Mouse (Mus musculus): ENCODE measurements around the gene Tmem121b. TPM values are rescaled to one million over a fixed set of nuclear protein-coding genes. Genes with fewer than 3 reads are reported as not detected.

Gene Tmem121b
- polyA plus RNA-seq, 1 experiment from 2014 or later, result 0.85 TPM

DNA sequence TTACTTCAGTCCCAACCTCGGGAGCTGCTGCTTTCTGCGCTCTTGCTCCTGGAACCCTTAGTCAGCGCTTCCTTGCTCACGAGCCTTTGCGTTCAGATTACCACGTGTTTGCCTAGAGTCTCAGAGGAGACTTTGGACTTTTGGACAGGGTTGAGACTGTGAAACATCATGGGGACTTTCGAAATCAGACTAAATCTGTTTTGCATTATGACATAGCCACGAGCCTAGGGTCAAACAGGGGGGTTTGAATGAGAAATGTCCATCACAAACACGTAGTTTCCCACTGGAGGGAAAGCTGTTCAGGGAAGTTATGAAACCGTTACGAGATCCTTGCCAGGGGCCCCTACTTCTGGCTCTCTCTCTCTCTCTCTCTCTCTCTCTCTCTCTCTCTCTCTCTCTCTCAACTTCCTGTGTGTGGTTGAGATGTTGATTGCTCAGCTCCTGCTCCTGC is 39.0 kb downstream of the Tmem121b start:
- no peak for ATAC-seq (ENCODE audit: insufficient read depth, low FRiP score, low TSS enrichment)
- 67% methylated on average over 11 of the region's 11 CpGs for WGBS
- no peaks in the 10 kb centered on the region for H3K9me3 ChIP-seq (ENCODE audit: control insufficient read depth, low read length)

DNA sequence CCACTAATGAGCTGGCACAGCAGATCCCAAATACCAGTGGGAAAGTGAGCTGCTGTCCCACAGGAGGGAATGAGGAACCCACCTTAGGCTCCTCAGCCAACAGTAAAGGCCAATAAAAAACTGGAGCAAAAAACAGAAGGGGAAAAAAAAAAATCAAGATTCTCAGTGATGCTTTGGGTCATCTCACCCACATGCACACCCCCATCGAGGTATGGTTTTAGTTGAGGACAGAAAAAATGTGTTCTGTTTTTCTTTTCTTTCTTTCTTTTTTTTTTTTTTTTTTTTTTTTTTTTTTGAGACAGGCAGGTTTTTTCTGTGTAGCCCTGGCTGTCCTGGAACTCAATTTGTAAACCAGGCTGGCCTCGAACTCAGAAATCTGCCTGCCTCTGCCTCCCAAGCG is 40.1 kb downstream of the Tmem121b start:
- Histone ChIP-seq H3K4me3 (ENCODE audit: low read depth, low read length) (no peak overlapping the region), H3K4me2 (ENCODE audit: low read depth) (no peak overlapping the region), H3K9ac (ENCODE audit: low read length) (no peak overlapping the region), H3K9me3 (ENCODE audit: control insufficient read depth, low read length) (no peaks in the 10 kb centered on the region), H3K27ac (ENCODE audit: low read depth, low read length) (no peak overlapping the region), H3K36me3 (ENCODE audit: control insufficient read depth, insufficient read depth, low read length) (no peaks in the 10 kb centered on the region), H3K27me3 (ENCODE audit: control insufficient read depth, insufficient read depth, low read length) (no peaks in the 10 kb centered on the region), H3K4me1 (ENCODE audit: control insufficient read depth, insufficient read depth, low read length) (no peaks in the 10 kb centered on the region)
- 92% methylated on average over 3 of the region's 3 CpGs for WGBS
- ATAC-seq (ENCODE audit: insufficient read depth, low FRiP score, low TSS enrichment) (no peak), DNase-seq (ENCODE audit: low spot score) (no peak)

More for the DNA sequence above, 39.0 kb downstream of the Tmem121b start:
- no peak for DNase-seq (ENCODE audit: low spot score)
- no peak overlapping the region for H3K4me3 ChIP-seq (ENCODE audit: low read depth, low read length)
- no peaks in the 10 kb centered on the region for H3K27me3 ChIP-seq (ENCODE audit: control insufficient read depth, insufficient read depth, low read length)
- no peak overlapping the region for H3K27ac ChIP-seq (ENCODE audit: low read depth, low read length)
- no peak overlapping the region for H3K9ac ChIP-seq (ENCODE audit: low read length)
- no peak overlapping the region for H3K4me2 ChIP-seq (ENCODE audit: low read depth)
- no peaks in the 10 kb centered on the region for H3K4me1 ChIP-seq (ENCODE audit: control insufficient read depth, insufficient read depth, low read length)
- no peaks in the 10 kb centered on the region for H3K36me3 ChIP-seq (ENCODE audit: control insufficient read depth, insufficient read depth, low read length)

DNA sequence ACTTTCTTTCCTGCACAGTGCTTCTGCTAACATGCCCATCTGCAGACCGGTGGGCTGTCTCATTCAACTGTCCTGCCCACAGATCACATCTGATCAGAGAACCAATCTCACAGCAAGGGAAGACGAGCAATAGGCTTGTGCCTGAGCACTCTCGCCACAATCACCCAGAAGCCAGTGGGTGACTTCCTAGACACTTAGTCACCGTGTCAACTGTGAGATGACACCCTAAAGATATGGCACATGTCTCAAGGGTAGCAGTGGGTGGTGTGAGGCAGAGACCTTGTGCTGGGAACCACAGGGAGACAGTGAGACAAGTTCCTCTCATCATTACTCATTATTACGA is 40.5 kb downstream of the Tmem121b start:
- H3K27ac ChIP-seq (ENCODE audit: low read depth, low read length), result no peak overlapping the region
- no peaks in the 10 kb centered on the region for H3K27me3 ChIP-seq (ENCODE audit: control insufficient read depth, insufficient read depth, low read length)
- no peak overlapping the region for H3K4me2 ChIP-seq (ENCODE audit: low read depth)
- no peaks in the 10 kb centered on the region for H3K4me1 ChIP-seq (ENCODE audit: control insufficient read depth, insufficient read depth, low read length)
- 87% methylated on average over 5 of the region's 5 CpGs for WGBS
- no peaks in the 10 kb centered on the region for H3K9me3 ChIP-seq (ENCODE audit: control insufficient read depth, low read length)
- no peaks in the 10 kb centered on the region for H3K36me3 ChIP-seq (ENCODE audit: control insufficient read depth, insufficient read depth, low read length)
- no peak overlapping the region for H3K9ac ChIP-seq (ENCODE audit: low read length)
- DNase-seq (ENCODE audit: low spot score) (no peak), ATAC-seq (ENCODE audit: insufficient read depth, low FRiP score, low TSS enrichment) (no peak)
- H3K4me3 ChIP-seq (ENCODE audit: low read depth, low read length), result no peak overlapping the region

DNA sequence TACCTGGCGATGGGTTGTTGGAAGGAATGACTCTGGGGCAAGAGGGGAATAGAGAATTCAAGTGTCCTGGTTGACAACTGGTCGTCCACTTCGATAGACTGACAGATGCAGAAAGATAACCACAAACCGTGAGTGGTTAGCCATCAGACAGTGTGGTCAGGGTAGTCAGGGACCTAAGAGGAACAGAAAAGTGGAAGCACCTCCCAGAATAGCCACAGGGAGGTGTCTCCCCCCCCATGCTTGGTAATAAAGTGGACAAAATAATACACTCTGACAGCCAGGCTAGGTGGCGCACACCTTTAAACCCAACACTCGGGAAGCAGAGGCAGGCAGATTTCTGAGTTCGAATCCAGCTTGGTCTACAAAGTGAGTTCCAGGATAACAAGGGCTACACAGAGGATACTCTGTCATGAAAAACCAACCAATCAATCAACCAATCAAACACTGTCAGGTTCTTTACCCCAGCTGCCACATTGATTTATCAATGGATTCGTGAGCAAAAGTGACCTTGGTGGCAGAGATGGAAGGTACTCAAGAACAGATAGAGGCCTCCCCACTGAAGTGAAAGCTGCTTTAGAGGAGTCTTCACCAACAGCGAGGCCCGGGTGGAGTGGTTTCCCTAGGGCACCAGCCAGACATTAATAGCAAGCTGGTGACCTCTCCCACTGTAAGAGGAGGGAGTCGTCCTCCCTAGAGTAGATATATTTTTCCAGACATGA is 41.1 kb downstream of the Tmem121b start:
- DNase-seq (ENCODE audit: low spot score) (no peak), ATAC-seq (ENCODE audit: insufficient read depth, low FRiP score, low TSS enrichment) (no peak)
- H3K27me3 ChIP-seq (ENCODE audit: control insufficient read depth, insufficient read depth, low read length), result no peaks in the 10 kb centered on the region
- no peak overlapping the region for H3K27ac ChIP-seq (ENCODE audit: low read depth, low read length)
- no peak overlapping the region for H3K4me3 ChIP-seq (ENCODE audit: low read depth, low read length)
- 87% methylated on average over 11 of the region's 11 CpGs for WGBS
- H3K4me2 ChIP-seq (ENCODE audit: low read depth), result no peak overlapping the region
- H3K36me3 ChIP-seq (ENCODE audit: control insufficient read depth, insufficient read depth, low read length), result no peaks in the 10 kb centered on the region
- H3K4me1 ChIP-seq (ENCODE audit: control insufficient read depth, insufficient read depth, low read length), result no peaks in the 10 kb centered on the region
- H3K9me3 ChIP-seq (ENCODE audit: control insufficient read depth, low read length), result no peaks in the 10 kb centered on the region
- H3K9ac ChIP-seq (ENCODE audit: low read length), result no peak overlapping the region

DNA sequence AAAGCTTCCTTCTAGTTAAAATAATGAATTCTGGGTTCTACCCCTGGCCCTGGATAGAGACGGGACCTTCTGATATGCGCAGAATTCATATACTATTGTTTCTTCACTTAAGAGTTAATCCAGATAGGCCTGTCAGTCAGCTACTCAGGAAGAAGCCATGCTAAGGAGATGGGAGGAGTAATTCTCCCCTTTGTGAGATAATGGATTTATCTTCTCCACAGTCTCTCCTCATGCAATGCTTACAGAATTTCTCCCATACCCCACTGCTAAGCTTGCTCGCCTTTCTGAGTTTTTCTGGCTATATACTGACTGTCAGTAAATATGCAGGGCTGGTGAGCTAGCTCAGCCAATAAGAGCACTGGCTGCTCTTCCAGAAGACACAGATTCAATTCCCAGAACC is 43.4 kb downstream of the Tmem121b start:
- H3K4me2 ChIP-seq (ENCODE audit: low read depth), result no peak overlapping the region
- no peak for DNase-seq (ENCODE audit: low spot score)
- H3K27me3 ChIP-seq (ENCODE audit: control insufficient read depth, insufficient read depth, low read length), result no peaks in the 10 kb centered on the region
- 93% methylated on average over 3 of the region's 3 CpGs for WGBS
- no peaks in the 10 kb centered on the region for H3K36me3 ChIP-seq (ENCODE audit: control insufficient read depth, insufficient read depth, low read length)
- no peak overlapping the region for H3K27ac ChIP-seq (ENCODE audit: low read depth, low read length)
- H3K4me3 ChIP-seq (ENCODE audit: low read depth, low read length), result no peak overlapping the region
- H3K4me1 ChIP-seq (ENCODE audit: control insufficient read depth, insufficient read depth, low read length), result no peaks in the 10 kb centered on the region
- no peak overlapping the region for H3K9ac ChIP-seq (ENCODE audit: low read length)
- H3K9me3 ChIP-seq (ENCODE audit: control insufficient read depth, low read length), result no peaks in the 10 kb centered on the region
- ATAC-seq (ENCODE audit: insufficient read depth, low FRiP score, low TSS enrichment), result no peak

DNA sequence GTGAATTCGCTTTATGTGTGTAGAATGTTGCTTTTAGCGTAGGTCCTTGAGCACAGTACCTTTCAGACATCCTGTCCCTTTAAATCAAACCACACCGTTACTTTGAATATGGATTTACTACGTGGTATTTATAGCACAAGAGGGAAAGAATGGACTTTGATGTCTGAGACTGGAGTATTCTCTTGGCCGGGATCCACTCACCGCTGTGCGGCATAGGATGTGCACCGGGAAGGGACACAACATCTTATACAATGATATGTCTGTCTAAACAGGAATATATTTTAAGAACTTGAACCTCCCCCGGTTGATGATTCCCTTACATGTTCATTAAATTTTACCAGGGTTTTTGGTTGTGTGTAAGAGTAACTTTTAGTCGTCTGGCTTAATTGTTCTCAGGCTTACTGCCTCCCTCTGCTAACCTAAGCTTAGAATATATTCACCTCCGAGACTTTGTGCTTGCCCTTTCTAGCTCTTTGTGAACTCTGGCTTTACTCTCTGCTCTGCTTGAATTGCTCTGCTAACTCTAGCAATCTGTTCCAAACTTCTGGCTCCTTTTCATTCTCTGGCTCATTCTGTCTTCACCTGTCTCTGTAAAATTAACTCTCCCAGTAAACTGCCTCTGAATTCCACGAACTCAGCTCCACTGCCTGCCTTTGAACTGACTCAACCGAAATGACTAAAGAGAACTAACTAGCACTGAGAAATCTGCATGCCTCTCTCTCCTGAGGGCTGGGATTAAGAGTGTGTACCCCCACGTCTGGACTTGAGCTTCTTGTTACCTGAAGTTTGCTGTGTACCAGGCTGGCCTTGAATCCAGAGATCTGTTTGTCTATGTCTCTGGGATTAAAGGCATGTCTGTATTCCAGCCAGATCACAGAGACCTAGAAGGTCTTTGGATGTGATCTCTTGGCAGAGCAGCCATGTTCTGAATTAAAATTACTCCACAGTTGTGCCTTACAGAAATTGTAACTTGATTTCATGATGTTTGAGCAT is 49.9 kb downstream of the Tmem121b start:
- DNase-seq (ENCODE audit: low spot score) (no peak), ATAC-seq (ENCODE audit: insufficient read depth, low FRiP score, low TSS enrichment) (no peak)
- Histone ChIP-seq H3K9me3 (ENCODE audit: control insufficient read depth, low read length) (no peaks in the 10 kb centered on the region), H3K27ac (ENCODE audit: low read depth, low read length) (no peak overlapping the region), H3K36me3 (ENCODE audit: control insufficient read depth, insufficient read depth, low read length) (peaks cover 12% of the 10 kb centered on the region), H3K4me3 (ENCODE audit: low read depth, low read length) (no peak overlapping the region), H3K4me2 (ENCODE audit: low read depth) (no peak overlapping the region), H3K27me3 (ENCODE audit: control insufficient read depth, insufficient read depth, low read length) (no peaks in the 10 kb centered on the region), H3K9ac (ENCODE audit: low read length) (no peak overlapping the region), H3K4me1 (ENCODE audit: control insufficient read depth, insufficient read depth, low read length) (no peaks in the 10 kb centered on the region)
- WGBS, result 90% methylated on average over 14 of the region's 14 CpGs

DNA sequence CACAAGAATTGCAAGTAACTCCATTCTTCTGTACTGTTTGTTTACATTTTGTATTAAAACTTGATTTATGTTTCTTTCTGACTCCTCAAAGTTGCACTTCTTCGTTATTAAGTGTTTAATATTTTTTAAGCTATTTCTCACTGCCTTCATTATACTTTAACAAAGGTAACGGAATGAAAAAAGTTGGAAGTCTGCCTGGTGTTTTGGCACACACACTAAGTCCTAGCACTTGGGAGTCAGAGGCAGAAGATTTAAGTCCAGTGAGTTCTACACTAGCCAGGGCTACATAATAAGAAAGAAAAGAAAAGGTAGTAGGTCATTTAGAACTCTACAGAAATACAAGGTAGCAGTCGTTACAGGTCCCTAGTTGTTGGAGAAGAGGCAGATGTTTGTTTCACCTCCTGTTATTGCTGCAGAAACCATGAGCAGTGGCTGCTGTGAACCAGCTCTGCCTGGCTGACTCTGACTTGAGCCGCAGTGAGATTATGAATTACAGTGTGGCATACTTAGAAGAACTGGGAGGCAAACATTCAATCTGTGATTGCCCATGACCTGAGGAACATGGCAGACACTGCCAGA is 51.3 kb downstream of the Tmem121b start:
- Histone ChIP-seq H3K27ac (ENCODE audit: low read depth, low read length) (no peak overlapping the region), H3K27me3 (ENCODE audit: control insufficient read depth, insufficient read depth, low read length) (no peaks in the 10 kb centered on the region), H3K4me1 (ENCODE audit: control insufficient read depth, insufficient read depth, low read length) (no peaks in the 10 kb centered on the region), H3K36me3 (ENCODE audit: control insufficient read depth, insufficient read depth, low read length) (peaks cover 12% of the 10 kb centered on the region), H3K4me2 (ENCODE audit: low read depth) (no peak overlapping the region), H3K9ac (ENCODE audit: low read length) (no peak overlapping the region), H3K4me3 (ENCODE audit: low read depth, low read length) (no peak overlapping the region), H3K9me3 (ENCODE audit: control insufficient read depth, low read length) (no peaks in the 10 kb centered on the region)
- WGBS, result 92% methylated on average over 4 of the region's 4 CpGs
- DNase-seq (ENCODE audit: low spot score) (no peak), ATAC-seq (ENCODE audit: insufficient read depth, low FRiP score, low TSS enrichment) (no peak)

Measured in neural tube, embryonic 11.5 days (tissue).